Mouse (Mus musculus): ENCODE measurements at regions not wholly inside any gene's neighbourhood (a gene's known extent, or its start where the extent isn't known, plus 50 kb on each side); places are given as distances from the start of the nearest gene placed in this dataset.

DNA sequence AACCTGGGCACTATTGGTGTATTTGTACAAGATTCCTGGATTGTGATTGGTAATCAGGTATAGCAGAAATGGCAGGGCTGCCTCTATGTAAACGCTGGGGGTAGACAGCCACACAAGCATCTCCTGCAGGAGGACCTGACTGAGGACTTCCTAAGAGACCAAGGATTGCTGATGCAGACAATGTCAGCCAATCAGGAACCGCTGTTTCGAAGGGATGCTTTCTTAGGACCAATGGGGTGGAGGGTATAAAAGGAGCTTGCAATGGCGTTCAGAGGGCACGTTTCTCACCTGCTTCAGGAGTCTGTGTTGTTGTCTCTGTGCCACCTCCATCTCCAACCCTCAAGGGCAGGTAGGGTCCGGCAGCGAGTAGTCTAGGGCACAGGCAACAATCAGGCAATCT is 393.7 kb downstream of the Gm45692 start:
- no peak for DNase-seq (ENCODE audit: low spot score in 2 of 2)

DNA sequence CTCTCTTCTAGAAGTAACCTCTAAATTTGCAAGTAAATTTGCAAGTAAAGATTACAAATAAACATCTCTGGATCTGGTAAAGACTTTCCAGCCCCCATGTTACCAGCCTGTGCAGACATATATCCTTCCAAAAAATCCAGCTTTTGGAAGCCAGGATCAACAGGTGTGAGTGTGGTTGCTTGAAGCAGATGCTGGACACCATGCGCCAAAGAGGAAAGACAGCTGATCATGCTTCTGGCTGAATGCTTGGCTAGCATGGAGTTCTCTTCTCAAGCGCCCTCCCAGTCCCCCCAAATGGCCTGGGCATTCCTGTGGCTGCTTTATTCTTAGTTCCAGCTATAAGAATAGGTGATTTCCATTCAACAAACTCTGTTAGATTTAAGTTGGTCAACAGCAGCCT is 404.9 kb downstream of the Gm45692 start:
- no peak for DNase-seq (ENCODE audit: low spot score in 2 of 2)

DNA sequence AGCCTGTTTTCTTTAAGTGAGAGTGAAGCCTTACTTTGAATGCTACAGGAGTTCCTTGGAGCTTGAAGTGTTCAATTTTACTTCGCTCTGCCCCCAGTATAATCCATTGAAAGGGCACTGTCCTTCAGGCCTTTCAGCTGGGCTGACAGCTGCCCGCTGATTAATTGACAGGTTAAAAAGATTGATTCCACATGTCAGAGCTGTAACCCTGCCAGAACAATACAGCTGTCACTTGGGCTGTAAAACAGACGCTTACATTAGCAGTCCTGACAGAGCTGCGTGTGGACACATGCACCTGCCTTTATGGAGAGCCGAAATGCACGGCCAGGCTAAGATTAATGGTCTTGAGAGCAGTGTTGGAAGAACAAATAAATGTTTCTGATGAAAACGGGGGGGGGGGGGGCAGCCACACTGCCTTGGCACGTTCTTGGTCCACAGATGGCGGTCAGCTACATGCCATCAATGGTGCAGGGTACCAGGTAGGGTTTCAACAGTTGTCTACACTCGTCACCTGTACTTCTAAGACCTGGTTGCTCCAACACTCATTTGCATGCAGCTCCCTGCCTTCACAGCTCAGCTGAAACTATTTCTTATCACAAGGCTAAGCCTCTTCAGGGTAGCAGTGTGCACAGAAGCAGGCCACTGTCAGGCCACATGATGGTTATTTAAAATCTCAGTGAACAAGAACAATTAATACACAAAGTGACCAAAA is 407.3 kb downstream of the Gm45692 start:
- DNase-seq (ENCODE audit: low spot score in 2 of 2): no peak

DNA sequence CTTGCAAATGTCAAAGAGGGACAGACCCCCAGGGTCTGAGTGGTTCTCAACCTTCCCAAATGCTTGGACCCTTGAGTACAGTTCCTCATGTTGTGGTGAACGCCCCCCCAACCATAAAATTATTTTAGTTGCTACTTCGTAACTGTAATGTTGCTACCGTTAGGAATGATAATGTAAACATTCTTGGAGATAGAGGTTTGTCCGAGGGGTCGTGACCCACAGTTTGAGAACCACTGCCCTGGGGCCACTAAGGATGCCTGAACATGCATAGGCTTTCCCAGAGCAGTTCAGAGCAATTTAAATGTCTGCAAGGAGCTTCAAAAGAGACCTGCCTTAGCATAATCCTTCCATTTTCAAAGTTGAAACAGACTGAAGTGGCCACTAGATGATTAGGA is 407.8 kb downstream of the Gm45692 start:
- DNase-seq (ENCODE audit: low spot score in 2 of 2): no peak

DNA sequence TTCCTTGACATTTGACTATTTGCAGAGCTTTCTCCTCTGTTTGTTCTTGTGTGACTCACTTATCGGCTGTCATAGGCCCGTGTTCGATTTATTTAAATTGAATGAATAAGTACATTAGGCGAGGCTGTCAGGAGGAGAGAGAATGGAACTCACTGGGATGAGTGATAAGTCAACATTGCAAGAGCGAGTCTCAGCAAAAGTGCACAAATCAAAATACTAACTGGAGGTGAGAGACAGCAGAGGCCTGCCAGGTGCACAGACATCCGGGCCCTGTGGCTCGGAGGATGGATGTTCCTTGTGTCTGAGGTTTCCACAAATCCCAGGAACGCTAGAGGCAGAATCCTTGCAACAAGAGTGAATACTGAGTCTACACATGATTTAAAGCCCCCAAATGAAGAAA is 410.6 kb downstream of the Gm45692 start:
- no peak for DNase-seq (ENCODE audit: low spot score in 2 of 2)

DNA sequence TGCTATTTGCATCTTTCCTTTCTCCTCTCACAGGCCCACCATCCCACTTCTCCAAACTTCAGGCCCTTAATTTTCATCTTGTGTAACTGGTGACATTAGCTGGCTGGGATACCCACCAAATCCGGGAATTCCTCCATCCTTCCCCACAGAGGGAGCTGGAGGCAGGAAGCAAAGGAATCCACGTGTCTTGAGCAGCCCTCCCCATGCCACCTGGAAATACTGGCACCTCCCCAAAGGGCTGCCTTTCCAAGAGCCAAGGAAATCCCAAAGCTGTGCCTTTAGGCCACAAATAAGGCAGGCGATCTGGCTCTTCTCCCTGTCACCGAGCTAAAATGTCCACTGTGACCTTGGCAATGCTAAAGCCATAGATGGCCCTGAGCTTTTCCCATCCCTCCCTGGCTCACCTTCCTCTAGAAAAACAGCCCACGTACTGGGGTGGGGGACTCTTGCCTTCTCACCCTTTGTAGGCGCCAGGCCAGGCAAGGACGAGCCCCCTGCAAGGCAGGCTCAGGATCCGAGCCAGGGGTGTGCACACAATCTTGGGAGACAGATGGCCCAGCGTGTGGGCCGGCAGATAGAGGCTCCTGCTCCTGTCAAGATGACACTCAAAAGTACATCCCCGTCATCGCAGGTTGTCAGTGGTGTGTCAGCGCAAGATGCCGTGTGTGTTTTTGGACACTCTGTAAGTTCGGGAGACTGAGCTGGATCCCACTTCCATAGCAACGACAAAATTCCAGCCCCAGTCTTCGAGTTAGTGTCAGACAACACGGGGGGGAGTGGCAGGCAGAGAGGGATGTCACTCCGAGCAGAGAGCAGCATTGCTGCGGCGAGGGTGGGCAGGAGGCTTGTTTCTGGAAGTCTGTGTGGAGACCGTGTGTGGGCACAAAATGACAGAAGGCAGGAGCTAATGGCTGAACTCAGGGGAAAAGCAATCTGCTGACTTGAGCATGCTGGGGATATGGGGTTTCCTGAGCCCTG is 414.4 kb downstream of the Gm45692 start:
- DNase-seq (ENCODE audit: low spot score in 2 of 2): peak; percentile 48 to 63

DNA sequence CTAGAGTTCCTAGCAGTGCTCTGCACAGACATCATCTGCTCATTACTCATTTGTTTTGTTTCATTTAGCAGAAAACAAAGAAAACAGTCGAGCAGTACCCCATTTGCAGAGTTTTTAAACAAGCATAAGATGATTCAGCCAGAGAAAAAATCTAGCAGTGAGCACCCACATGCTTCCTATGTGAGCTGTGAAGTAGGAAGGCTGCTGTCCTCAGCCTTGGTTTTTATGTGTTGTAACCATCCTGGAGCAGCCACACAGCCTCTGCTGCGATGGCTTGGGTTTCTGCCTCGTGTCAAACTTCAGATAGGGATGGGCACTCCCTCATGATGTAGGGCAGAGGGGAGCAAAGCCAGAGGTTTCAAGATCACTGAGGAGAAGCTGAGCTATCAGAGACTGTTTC is 416.5 kb downstream of the Gm45692 start:
- no peak for DNase-seq (ENCODE audit: low spot score in 2 of 2)

DNA sequence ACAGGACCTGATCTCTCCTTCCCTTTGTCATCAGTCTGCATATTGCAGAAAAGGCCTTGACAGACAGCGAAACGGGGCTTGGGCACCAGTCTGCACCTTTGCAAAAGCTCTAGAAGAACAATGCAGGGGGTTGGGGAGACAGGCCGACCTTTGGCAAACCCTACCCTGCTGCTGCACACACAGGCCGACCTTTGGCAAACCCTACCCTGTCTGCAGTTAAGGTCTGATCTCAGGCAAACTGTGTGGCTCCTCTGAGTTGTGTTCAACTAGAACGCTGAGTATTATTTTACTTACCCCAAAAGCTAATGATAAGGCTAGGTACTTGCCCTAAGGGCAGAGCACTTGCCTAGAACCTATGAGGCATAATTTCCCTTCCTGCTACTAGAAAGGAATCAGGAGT is 423.4 kb upstream of the Zfp703 start:
- DNase-seq (ENCODE audit: low spot score in 2 of 2): no peak

DNA sequence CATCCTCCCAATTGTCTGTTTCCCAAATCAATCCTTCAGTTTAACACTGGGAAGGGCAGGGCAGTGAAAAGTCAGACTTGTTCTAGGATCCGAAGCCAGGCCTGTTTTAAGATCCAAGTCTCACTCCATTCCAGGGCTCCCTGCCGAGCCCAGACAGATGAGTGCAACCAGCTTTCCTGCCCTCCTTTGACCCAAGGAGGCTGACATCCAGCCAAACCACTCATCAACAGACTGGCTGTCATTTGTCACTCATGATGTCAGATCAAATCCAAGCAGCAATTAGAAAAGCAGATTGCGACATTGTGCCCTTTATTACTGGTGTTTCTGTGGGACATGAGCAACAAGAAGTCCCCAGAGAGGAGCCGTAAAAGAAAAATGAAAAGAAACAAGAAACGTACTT is 417.9 kb upstream of the Zfp703 start:
- DNase-seq (ENCODE audit: low spot score in 2 of 2): no peak

DNA sequence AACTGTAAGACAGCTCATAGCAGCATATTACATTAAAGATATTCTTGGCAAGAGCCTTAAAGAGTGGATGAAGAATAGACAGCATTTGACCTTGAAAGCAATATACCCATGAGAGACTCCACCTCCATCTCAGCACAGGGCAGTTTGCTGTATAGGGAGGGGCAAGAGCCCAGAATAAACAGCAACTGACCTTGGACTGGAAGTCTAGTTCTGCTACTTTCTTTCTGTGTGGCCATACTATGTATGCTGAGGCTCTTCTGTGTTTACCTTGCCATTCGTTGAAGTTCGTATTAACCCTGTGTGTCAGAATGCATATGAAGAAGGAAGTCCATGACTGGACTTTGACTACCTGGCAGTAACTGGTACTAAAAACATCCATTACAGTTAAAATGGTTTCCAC is 414.0 kb upstream of the Zfp703 start:
- DNase-seq (ENCODE audit: low spot score in 2 of 2): no peak

DNA sequence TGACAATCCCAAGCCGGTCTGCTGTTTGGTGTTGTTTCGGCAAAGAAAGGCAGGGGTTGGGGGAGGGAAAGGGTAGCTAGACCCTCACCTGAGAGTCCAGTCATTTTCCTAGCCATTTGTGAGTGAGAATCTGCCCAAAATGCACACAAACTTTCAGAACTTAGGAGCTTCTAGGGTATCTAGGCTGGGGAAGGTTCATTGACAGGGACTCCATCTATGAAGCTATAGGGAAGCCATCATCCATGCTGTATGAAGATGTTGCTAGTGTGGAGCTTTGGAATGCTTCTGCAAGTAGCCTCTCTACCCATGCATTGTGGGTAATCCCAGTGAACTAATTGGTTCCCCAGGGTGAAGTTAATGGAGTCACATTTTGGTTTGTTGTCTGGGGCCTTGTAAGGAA is 412.9 kb upstream of the Zfp703 start:
- DNase-seq (ENCODE audit: low spot score in 2 of 2): no peak

DNA sequence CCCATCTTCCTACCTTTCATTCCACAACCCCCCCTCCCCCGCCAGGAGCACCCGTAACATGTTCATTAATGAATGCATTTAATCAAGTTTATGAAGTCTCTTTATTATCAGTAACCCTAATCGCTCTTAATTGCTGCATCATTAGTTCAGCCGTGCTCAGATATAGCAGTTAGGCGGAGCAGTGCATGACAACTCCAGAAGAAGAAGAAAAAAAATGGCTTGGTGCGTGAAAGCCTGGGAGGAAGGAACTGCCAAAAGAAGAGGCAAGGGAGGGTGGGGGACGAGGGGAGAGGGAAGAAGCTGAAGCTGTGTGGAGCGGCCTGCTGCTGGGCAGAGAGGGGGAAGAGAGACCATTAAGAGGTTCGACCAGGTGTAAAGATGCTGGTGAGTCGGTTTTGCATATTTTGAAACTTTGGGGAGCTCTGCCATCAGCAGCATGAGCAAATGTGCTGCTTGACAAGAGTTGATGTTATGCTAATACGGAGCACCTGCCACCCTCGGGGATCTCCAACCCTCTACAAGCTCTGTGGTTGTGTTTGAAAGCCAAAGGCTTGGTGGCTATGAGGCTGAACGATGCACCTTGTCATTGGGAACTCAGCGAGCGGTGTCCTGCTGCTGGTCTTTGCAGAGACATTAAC is 408.6 kb upstream of the Zfp703 start:
- DNase-seq (ENCODE audit: low spot score in 2 of 2): no peak

DNA sequence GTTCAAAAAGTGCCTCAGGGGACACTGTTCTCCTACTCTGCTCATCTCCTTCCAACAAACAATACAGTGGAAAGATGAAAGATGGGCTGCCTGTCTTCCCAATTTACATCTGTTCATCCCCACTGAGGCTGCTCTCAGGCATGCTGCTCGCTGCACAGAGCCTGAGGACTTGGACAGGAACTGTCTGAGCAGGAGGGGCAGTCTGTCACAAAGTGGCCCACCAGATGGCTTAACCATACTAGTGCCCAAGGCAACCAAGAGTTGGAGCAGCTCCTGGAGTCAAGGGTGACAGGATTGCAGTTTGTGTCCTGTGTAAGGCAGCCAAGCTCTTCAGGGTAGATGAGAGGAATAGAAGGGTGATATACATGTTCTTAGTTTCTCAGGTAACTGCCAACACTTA is 388.3 kb upstream of the Zfp703 start:
- no peak for DNase-seq (ENCODE audit: low spot score in 2 of 2)

DNA sequence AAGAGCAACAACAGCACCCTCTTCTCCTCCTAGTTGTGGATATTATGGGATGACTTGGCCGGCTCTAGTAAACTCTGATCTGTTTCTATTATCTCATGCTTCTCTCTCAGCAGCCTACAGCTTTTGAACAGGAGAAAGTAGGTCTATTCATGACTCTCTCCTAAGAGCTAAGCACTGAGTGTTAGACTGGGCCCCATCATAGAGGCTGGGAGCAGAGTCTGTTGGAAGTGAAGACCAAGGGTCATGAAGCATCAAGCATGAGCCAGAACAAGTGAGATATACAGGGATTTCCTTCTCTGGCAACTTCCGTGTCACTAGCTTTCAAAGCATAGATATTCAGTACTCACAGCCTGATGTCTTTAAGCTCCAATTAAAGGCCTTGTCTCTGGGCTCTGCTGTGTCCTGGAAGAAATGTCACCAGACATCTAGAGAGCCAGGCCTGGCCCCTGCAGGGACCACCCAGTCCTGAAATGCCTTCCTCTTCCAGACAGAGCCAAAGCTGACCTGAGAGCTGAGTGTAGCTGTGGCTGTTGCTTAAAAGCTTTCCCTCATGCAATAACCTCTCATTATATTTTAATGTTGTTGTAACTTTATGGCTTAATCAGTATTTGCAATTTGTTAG is 386.4 kb upstream of the Zfp703 start:
- DNase-seq (ENCODE audit: low spot score in 2 of 2): no peak

DNA sequence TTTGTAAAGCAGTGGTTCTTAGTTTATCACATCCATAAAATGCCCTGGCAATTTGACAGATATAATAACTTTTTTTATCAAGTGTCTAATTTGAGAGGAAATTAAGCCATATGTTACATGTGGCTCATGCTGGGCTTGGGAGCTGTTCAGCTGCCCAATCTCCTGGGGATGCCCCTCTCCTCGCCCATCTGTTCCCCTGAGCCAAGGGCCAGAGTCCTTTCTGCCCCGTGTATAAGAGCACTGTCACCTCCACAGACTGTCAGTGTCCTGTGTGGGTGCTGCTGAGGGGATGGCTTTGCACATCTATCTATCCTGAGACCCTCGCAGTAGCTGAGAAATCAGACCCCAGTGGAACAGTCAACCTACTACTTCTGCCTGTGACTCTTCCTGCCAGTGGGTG is 385.9 kb upstream of the Zfp703 start:
- DNase-seq (ENCODE audit: low spot score in 2 of 2): no peak

DNA sequence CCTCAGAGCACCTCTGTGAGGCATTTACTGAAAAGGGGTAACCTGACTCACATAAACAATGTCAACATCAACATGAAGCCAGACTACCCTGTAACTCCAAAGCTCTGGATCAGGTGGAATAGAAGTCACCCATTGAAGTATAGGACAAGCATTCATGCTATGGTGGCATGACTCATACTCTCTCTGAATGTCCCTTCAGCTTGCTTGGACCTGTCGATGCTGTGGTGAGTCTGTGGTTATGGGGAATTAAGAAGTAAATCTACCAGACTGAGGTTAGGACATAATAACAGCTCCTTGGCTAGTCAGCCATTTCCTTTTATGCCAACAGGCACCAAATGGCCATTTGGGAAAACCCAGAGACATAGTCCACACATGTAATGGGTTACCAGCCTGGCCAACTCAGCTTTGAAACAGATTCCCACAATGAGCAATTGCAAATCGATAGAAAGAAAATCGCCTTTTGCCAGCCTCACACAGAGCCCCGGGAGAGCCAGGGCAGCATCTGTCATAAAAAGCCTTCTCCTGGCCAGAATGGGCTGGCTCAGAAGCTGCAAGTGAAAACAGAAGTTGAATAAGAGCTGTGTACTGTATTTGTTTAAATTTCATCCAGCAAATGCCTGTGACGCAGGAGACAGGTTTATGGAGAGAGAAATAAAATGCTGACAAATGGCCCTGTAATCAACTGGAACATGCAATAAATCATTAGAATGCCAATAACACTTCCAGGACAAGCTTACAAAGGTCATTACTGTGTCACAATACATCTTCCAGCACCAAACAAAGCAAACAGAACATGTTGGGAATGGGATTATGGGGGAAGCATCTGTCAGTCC is 383.4 kb upstream of the Zfp703 start:
- DNase-seq (ENCODE audit: low spot score in 2 of 2): no peak

DNA sequence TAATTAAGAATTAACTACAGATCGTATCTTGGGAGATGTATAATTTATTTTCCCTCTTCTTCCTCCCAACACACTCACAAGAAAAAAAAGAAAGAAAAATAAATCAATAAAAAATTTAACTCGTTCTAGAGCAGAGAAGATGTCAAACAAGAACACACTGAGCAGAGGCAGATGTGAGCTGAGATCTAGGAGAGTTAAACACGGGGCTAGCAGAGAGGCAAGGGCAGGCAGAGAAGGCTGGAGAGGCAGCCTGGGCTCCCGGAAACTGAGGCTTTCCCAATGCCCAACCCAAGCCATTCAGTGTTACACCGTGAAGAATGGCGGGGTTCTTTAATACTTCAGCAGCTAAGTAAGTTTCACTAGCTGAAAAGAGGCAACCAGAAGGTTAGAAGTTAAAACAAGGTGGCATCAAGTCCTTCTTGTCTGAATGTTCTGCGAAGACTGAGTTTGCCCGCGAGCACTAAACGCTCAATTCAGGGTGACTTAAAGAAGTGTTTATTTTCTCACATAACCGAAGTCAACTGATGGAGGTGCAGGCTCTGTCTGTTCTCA is 382.7 kb upstream of the Zfp703 start:
- no peak for DNase-seq (ENCODE audit: low spot score in 2 of 2)

DNA sequence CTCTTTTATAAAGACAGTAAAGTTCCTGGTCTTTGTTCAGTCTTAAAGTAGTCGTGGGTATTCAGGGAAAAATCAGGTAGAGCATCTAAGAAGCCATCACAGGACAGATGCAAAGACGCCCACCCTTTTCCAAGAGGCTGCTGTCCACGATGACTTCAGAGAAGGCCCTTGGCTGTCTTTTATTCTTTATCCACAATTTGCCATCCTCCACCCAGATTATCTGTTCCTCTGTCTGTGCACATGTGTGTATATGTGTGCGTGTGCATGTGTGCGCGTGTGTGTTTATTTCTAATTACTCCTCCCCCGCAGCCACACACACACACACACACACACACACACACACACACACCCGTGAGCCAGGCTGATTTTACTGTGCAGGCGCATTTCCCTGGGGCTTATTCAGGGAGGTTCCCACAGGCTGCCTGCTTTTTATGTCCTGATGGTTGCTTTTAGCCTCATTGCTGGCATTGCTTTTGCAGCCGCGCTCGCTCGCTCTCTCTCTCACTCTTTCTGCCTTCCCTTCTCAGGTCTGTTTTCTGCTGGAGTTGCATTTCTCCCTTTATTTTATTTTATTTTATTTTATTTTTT is 381.6 kb upstream of the Zfp703 start:
- DNase-seq (ENCODE audit: low spot score in 2 of 2): no peak

DNA sequence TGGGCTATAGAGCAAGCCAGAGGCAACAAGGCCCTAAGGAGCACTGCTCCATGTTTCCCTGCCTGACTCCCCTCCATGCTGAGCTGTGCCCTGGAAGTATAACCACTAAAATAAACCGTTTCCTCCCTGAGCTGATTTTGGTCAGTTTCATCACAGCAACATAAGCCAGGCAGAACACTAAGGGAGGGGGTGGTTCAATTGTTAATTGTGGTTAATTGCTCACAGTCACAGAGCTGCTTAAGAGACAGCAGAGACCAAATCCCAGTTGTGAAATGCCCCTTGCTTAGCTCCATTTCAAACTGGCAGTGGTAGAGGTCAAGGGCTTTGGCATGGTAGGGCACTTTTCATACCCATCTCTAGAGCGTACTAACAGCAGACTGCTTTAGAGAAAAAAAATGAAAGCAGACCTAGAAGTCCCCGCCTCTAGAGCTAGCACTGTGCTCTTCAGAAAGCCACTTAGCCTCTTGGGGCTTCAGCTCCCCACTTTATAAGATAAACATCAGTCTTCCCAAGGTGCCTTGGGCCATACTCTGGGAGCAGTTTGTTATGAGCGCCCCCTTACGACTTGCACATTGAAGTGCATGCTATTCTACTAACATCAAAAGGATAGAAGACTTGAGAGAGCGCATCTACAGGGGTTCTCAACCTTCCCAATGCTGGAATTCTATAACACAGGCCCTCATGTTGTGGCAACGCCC is 380.3 kb upstream of the Zfp703 start:
- DNase-seq (ENCODE audit: low spot score in 2 of 2): no peak

DNA sequence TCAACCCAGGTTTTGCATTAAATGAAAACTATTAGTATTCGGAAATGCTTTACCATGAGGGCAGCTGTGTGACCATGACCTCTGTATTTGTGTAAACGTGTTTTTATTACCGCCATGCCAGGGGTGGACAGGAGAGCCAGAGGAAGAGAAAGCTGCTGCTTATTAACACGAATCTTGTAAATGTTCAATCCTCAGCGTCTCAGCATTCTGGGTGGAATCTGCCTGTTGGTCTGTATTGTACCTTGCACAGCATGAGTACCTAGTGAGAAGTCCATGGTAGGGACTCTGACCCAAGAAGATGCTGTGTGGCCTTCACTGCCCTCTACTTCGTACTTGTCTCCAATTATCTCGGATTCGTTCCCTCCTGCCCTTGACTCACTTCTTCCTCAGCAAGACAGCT is 378.6 kb upstream of the Zfp703 start:
- DNase-seq (ENCODE audit: low spot score in 2 of 2): no peak

All from frontal cortex, postnatal 14 days (tissue).